Mouse (Mus musculus) lung, postnatal 0 days (tissue): ENCODE measurements around the gene Klra10.

Experiments used
- CTCF ChIP-seq: IDR thresholded peaks from 2 replicates; pipeline ENCODE4 v1.5.1; 2016; ENCODE audit warnings: antibody characterized with exemption, mild to moderate bottlenecking
- EP300 ChIP-seq: IDR thresholded peaks from 2 replicates; pipeline ENCODE4 v1.6.1; 2016; ENCODE audit warnings: antibody characterized with exemption, mild to moderate bottlenecking, control low read depth

DNA sequence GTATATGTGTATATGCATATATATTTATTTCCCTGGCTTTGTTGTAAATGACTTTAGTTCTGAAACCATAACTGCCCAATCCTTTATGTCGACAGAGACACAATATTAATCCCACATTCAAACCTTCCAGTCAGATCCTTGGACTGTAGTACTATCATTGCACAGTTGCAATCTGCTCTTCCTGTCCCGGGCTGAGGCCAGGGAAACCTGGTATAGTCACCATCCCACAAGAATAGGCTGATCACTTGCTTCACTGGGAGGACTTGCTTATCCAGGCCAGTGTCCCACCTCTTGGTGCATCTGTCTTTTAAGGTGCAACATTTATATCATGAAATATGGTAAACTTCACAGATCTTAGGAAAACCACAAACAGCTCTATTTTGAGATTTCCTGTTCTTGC, 44.2 kb downstream of the Klra10 start:
- TF ChIP-seq EP300, result no peak
- no peak for TF ChIP-seq CTCF
